Mouse (Mus musculus) bone marrow macrophage, adult 2 months (primary cell): ENCODE measurements around the gene Fcho1.

Source experiments
- CTCF ChIP-seq: IDR thresholded peaks from 2 replicates; pipeline ENCODE4 v1.5.1; 2012; ENCODE audit warnings: low read depth, mild to moderate bottlenecking, low read length, moderate library complexity
- POLR2A ChIP-seq: IDR thresholded peaks from 2 replicates; pipeline ENCODE4 v1.6.1; 2012; ENCODE audit warnings: mild to moderate bottlenecking, low read depth, low read length, borderline replicate concordance

DNA sequence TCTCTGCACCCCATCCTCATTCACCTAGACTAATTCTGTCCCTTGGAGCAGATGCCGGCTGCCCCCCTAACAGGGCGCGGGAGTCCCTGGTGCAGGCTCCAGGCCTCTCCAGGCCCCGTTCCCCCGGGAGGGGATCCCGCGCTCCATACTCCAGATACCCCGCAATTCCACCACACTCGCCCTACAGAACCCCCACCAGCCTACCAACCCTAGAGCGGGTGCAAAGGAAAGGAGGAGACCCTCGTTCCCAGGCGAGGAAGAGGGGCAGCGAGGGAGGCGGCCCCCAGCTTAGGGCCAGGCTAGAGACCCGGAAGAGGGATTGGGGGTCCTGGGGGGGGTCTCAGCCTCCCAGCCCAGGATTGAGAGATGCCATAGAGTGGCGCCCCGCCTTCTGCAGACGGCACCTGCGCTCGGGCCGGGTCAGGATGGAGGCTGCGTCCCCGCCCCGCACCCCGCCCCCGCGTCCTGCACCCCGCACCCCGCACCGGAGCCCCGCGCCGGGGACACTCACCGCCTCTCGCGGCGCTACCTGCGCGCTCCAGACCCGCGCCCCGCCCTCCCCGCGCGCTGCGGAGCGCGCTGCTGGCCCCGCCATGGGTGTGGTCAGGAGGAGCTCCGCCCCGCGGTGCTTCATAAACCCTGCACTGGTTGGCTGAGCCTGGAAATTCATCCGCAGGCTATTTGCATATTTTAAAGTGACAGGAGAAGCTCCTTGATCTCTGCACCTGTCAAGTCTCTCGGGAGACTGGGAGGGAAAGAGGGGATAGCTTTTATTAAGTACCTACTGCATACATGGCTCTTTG is at the start of gene Fcho1:
- TF ChIP-seq CTCF (no peak), POLR2A (no peak)
